Mouse (Mus musculus) small intestine, adult 2 months (tissue): ENCODE data around the gene Dyrk1a. TPM values are rescaled to one million over a fixed set of nuclear protein-coding genes. Genes with fewer than 3 reads are reported as not detected.

Experiments
- H3K27ac ChIP-seq: fragments of 200-500 bp; 2 replicates; pipeline ENCODE4 v1.5.1; 2012; ENCODE audit warnings: low read depth, low read length, control low read depth, inconsistent platforms; ENCODE audit not compliant: insufficient read depth
- H3K27me3 ChIP-seq: fragments of 200-500 bp; 2 replicates; pipeline ENCODE4 v1.6.1; 2012; ENCODE audit warnings: mild to moderate bottlenecking, moderate library complexity, low read length, inconsistent platforms; ENCODE audit not compliant: control insufficient read depth, insufficient read depth
- H3K36me3 ChIP-seq: fragments of 200-500 bp; 2 replicates; pipeline ENCODE4 v1.6.1; 2012; ENCODE audit warnings: mild to moderate bottlenecking, low read length, control low read depth, inconsistent platforms; ENCODE audit not compliant: control insufficient read depth, insufficient read depth
- H3K4me1 ChIP-seq: fragments of 200-500 bp; 2 replicates; pipeline ENCODE4 v1.6.1; 2012; ENCODE audit warnings: low read length, inconsistent platforms, mixed read lengths; ENCODE audit not compliant: control insufficient read depth, insufficient read depth, insufficient read length
- H3K4me3 ChIP-seq: fragments of 200-500 bp; 2 replicates; pipeline ENCODE4 v1.5.1; 2012; ENCODE audit warnings: low read depth, mild to moderate bottlenecking, control low read depth, inconsistent platforms, low read length, moderate library complexity
- CTCF ChIP-seq: fragments of 200-500 bp; IDR thresholded peaks from 2 replicates; pipeline ENCODE4 v1.5.1; 2012; ENCODE audit warnings: low read depth, mild to moderate bottlenecking, control low read depth, inconsistent platforms, low read length, moderate library complexity, mixed read lengths; ENCODE audit not compliant: insufficient replicate concordance, insufficient read length; ENCODE audit errors: extremely low read depth
- POLR2A ChIP-seq: fragments of 200-500 bp; IDR thresholded peaks from 2 replicates; pipeline ENCODE4 v1.6.1; 2012; ENCODE audit warnings: low read depth, mild to moderate bottlenecking, control low read depth, inconsistent platforms, low read length, moderate library complexity
- WGBS: fragments of 180-500 bp; shearing (Covaris S2); methylation state at CpG from one replicate; pipeline ENCODE4 v1.1.7; 2018; 5-methylcytosine and 5-hydroxymethylcytosine counted together
- polyA plus RNA-seq: library from polyadenylated mRNA; depleted of rRNA; stranded (reverse); fragments of >200 nt; gene quantifications from 2 replicates; pipeline ENCODE4 v1.2.3, GENCODE M21; 2012

Dyrk1a gene
- polyA plus RNA-seq, 1 experiment, result 32.1 TPM

- TF ChIP-seq CTCF (no peak), POLR2A (no peak)
- Histone ChIP-seq H3K27me3 (no peaks in the 10 kb centered on the region), H3K4me1 (peaks cover 9% of the 10 kb centered on the region), H3K36me3 (no peaks in the 10 kb centered on the region), H3K27ac (peak overlapping the region; percentile 89), H3K4me3 (no peak overlapping the region)
- WGBS, result 12% methylated on average over 3 of the region's 3 CpGs
Observed at GRCm38 (mm10) chr16:94527546-94527945, 42.3 kb upstream of the Dyrk1a start.

- Histone ChIP-seq H3K27me3 (no peaks in the 10 kb centered on the region), H3K4me1 (peaks cover 7% of the 10 kb centered on the region), H3K36me3 (no peaks in the 10 kb centered on the region), H3K4me3 (no peak overlapping the region), H3K27ac (no peak overlapping the region)
- TF ChIP-seq POLR2A (no peak), CTCF (no peak)
- 87% methylated on average over 4 of the region's 4 CpGs for WGBS
Observed at GRCm38 (mm10) chr16:94531268-94531667, 38.5 kb upstream of the Dyrk1a start.

- no peak for TF ChIP-seq POLR2A
- TF ChIP-seq CTCF, result no peak
Observed at GRCm38 (mm10) chr16:94533679-94534078, 36.1 kb upstream of the Dyrk1a start.

GRCm38 (mm10) chr16:94535716-94536115, 34.1 kb upstream of the Dyrk1a start:
- H3K36me3 ChIP-seq, result no peaks in the 10 kb centered on the region
- no peak overlapping the region for H3K27ac ChIP-seq
- H3K4me1 ChIP-seq, result peaks cover 13% of the 10 kb centered on the region
- no peaks in the 10 kb centered on the region for H3K27me3 ChIP-seq
- WGBS, result 85% methylated on average over 5 of the region's 5 CpGs
- TF ChIP-seq CTCF (no peak), POLR2A (no peak)
- H3K4me3 ChIP-seq, result no peak overlapping the region

More at GRCm38 (mm10) chr16:94533679-94534078, 36.1 kb upstream of the Dyrk1a start:
- Histone ChIP-seq H3K27me3 (no peaks in the 10 kb centered on the region), H3K4me3 (no peak overlapping the region), H3K27ac (no peak overlapping the region), H3K4me1 (peaks cover 13% of the 10 kb centered on the region), H3K36me3 (no peaks in the 10 kb centered on the region)
- 81% methylated on average over 6 of the region's 6 CpGs for WGBS

GRCm38 (mm10) chr16:94536417-94537158, 33.2 kb upstream of the Dyrk1a start:
- no peak overlapping the region for H3K4me3 ChIP-seq
- H3K4me1 ChIP-seq, result peaks cover 13% of the 10 kb centered on the region
- TF ChIP-seq POLR2A, result no peak
- no peak for TF ChIP-seq CTCF
- WGBS, result 54% methylated on average over 7 of the region's 7 CpGs
- H3K36me3 ChIP-seq, result no peaks in the 10 kb centered on the region
- H3K27me3 ChIP-seq, result no peaks in the 10 kb centered on the region
- H3K27ac ChIP-seq, result peak overlapping the region; percentile 52

- Histone ChIP-seq H3K27me3 (no peaks in the 10 kb centered on the region), H3K4me3 (no peak overlapping the region), H3K27ac (peak overlapping the region; percentile 52), H3K36me3 (no peaks in the 10 kb centered on the region), H3K4me1 (peaks cover 13% of the 10 kb centered on the region)
- TF ChIP-seq CTCF, result no peak
- no peak for TF ChIP-seq POLR2A
- WGBS, result 5% methylated on average over 9 of the region's 9 CpGs
Observed at GRCm38 (mm10) chr16:94537159-94537527, 32.7 kb upstream of the Dyrk1a start.

GRCm38 (mm10) chr16:94540140-94540539, 29.7 kb upstream of the Dyrk1a start:
- 93% methylated on average over 9 of the region's 9 CpGs for WGBS
- no peaks in the 10 kb centered on the region for H3K27me3 ChIP-seq
- no peaks in the 10 kb centered on the region for H3K36me3 ChIP-seq
- H3K4me1 ChIP-seq, result peaks cover 12% of the 10 kb centered on the region
- no peak overlapping the region for H3K27ac ChIP-seq
- no peak for TF ChIP-seq POLR2A
- no peak for TF ChIP-seq CTCF
- H3K4me3 ChIP-seq, result no peak overlapping the region
